Mouse (Mus musculus) heart, embryonic 13.5 days (tissue): Measurements from ENCODE around the gene Ndrg3. TPM values are rescaled to one million over a fixed set of nuclear protein-coding genes. Genes with fewer than 3 reads are reported as not detected.

Source experiments
- ATAC-seq: fragments of 200-750 bp; cut with Nextera tagmentation; 2 replicates; pipeline ENCODE4 v1.8.0; 2017; ENCODE audit warnings: moderate TSS enrichment; ENCODE audit not compliant: insufficient number of reproducible peaks, low FRiP score, low TSS enrichment; ENCODE audit errors: extremely low read depth
- H3K27ac ChIP-seq: fragments of 300-500 bp; sonication (generic); replicated peaks from 2 replicates; pipeline ENCODE4 v1.5.1; 2015; ENCODE audit warnings: moderate library complexity, mild to moderate bottlenecking, inconsistent platforms
- H3K27me3 ChIP-seq: fragments of 300-500 bp; sonication (generic); replicated peaks from 2 replicates; pipeline ENCODE4 v1.6.1; 2015; ENCODE audit warnings: mild to moderate bottlenecking, inconsistent platforms
- H3K36me3 ChIP-seq: fragments of 300-500 bp; sonication (generic); 2 replicates; pipeline ENCODE4 v1.6.1; 2015; ENCODE audit warnings: mild to moderate bottlenecking, inconsistent platforms
- H3K4me1 ChIP-seq: fragments of 300-500 bp; sonication (generic); 2 replicates; pipeline ENCODE4 v1.6.1; 2015; ENCODE audit warnings: inconsistent platforms
- H3K4me2 ChIP-seq: fragments of 300-500 bp; sonication (generic); 2 replicates; pipeline ENCODE4 v1.6.1; 2015; ENCODE audit warnings: inconsistent platforms, mild to moderate bottlenecking, moderate library complexity
- H3K4me3 ChIP-seq: fragments of 300-500 bp; sonication (generic); 2 replicates; pipeline ENCODE4 v1.5.1; 2015; ENCODE audit warnings: moderate library complexity, mild to moderate bottlenecking, inconsistent platforms
- H3K9ac ChIP-seq: fragments of 300-500 bp; sonication (generic); 2 replicates; pipeline ENCODE4 v1.6.1; 2015; ENCODE audit warnings: inconsistent platforms, mild to moderate bottlenecking, moderate library complexity
- H3K9me3 ChIP-seq: fragments of 300-500 bp; sonication (generic); 2 replicates; pipeline ENCODE4 v1.6.1; 2016; ENCODE audit warnings: inconsistent platforms
- WGBS: fragments of 180-500 bp; shearing (Covaris S2); methylation state at CpG from one replicate; pipeline ENCODE4 v1.1.7; 2015; ENCODE audit warnings: mixed read lengths; 5-methylcytosine and 5-hydroxymethylcytosine counted together
- polyA plus RNA-seq: library from polyadenylated mRNA; unstranded; fragments of >200 nt; fragmentation: Nextera tagmentation; extraction: Ambion mirVana; gene quantifications from 2 replicates; pipeline ENCODE4 v1.2.1, GENCODE M21; 2015

Gene Ndrg3
- polyA plus RNA-seq, 1 experiment from 2014 or later, result 28.6 TPM

DNA sequence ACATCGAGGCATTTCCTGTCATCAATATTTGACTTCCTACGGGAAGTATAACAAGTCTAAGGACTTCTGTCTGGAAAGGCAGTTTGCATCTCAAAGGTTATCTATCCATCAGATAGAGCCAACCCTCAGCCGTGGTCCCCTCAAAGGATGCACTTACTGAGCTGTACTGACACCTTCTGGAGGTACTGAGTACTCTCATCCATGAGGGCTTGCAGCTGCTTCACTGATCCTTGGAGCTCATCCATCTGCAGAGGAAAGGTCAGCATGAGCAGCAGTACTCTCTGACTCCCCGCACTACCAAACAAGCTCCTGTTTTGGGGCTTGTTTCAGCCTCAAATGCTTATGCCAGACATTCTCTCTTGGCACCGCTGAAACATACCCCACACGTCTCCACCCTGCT is 4.7 kb upstream of the Ndrg3 start:
- Histone ChIP-seq H3K4me3 (no peak overlapping the region), H3K27ac (no peak overlapping the region), H3K9ac (no peak overlapping the region), H3K4me1 (no peaks in the 10 kb centered on the region), H3K9me3 (no peaks in the 10 kb centered on the region), H3K27me3 (no peaks in the 10 kb centered on the region), H3K4me2 (no peak overlapping the region), H3K36me3 (peaks cover 80% of the 10 kb centered on the region)
- no peak for ATAC-seq
- WGBS, result 63% methylated on average over 6 of the region's 6 CpGs

GRCm38 (mm10) chr2:156990727-156991431 is 977 bp downstream of the Ndrg3 start:
- 2% methylated on average over 16 of the region's 16 CpGs for WGBS
- H3K4me3 ChIP-seq, result peak overlapping the region; percentile 95
- H3K9me3 ChIP-seq, result no peaks in the 10 kb centered on the region
- H3K4me1 ChIP-seq, result peaks cover 29% of the 10 kb centered on the region
- H3K36me3 ChIP-seq, result peaks cover 26% of the 10 kb centered on the region
- peak overlapping the region; percentile 95 for H3K9ac ChIP-seq
- H3K27ac ChIP-seq, result peak overlapping the region; percentile 78
- H3K27me3 ChIP-seq, result no peaks in the 10 kb centered on the region
- H3K4me2 ChIP-seq, result peak overlapping the region; percentile 96
- ATAC-seq, result no peak

DNA sequence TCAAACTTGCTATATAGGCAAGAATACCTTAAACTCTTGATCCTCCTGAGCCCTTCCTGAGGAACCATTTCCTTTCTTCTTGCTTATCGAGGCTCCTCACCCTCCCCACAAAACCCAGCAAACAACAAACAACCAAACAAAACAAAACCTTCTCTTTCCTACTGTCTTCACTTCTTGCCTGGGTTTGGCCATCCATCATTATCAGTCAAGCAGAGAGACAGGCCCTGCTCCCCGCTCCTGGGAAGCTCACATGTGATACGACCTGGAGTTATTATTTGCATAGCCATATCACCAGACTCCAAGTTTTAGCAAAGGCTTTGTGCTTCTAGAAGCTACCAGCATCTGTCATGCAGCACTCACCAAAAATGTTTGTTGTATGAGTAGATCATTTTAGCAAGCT is 4.5 kb downstream of the Ndrg3 start:
- H3K4me1 ChIP-seq, result peaks cover 38% of the 10 kb centered on the region
- no peak overlapping the region for H3K27ac ChIP-seq
- no peak overlapping the region for H3K4me3 ChIP-seq
- H3K4me2 ChIP-seq, result no peak overlapping the region
- H3K9ac ChIP-seq, result no peak overlapping the region
- no peaks in the 10 kb centered on the region for H3K36me3 ChIP-seq
- 44% methylated on average over 3 of the region's 3 CpGs for WGBS
- no peak for ATAC-seq
- no peaks in the 10 kb centered on the region for H3K9me3 ChIP-seq
- no peaks in the 10 kb centered on the region for H3K27me3 ChIP-seq

DNA sequence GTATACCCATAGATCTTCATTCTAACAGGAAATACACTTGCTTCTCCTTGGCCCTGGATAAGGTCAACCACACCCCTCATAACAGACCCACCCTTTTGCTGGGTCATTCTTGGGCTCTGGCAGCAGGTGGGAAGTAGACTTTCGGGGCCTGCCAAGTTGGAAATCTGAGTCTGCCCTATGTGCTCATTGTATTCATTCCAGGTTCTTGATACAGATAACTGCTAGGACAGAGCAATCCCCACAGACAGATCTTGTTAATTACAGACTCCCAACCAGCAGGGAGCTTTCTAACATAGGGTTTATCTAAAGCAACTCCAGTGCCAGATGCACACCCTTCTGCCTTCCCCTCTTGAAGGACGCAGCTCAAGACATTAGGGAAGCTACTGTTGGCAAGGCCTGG is 9.0 kb downstream of the Ndrg3 start:
- WGBS, result 31% methylated on average over 2 of the region's 2 CpGs
- peaks cover 5% of the 10 kb centered on the region; the same call in 1 of the 2 replicates for H3K36me3 ChIP-seq
- H3K27me3 ChIP-seq, result no peaks in the 10 kb centered on the region
- no peak; the same call in 1 of the 2 replicates for ATAC-seq
- H3K4me1 ChIP-seq, result peaks cover 25% of the 10 kb centered on the region
- no peaks in the 10 kb centered on the region for H3K9me3 ChIP-seq
- H3K4me2 ChIP-seq, result 0 out of 2 replicates have a peak overlapping the region, but pooled peaks have one; percentile 16
- peak overlapping the region; percentile 40 for H3K9ac ChIP-seq
- H3K4me3 ChIP-seq, result no peak overlapping the region
- peak overlapping the region; percentile 72 for H3K27ac ChIP-seq

- peaks cover 8% of the 10 kb centered on the region; the same call in 1 of the 2 replicates for H3K36me3 ChIP-seq
- no peak overlapping the region for H3K4me2 ChIP-seq
- H3K4me3 ChIP-seq, result no peak overlapping the region
- no peak overlapping the region for H3K27ac ChIP-seq
- H3K4me1 ChIP-seq, result peaks cover 23% of the 10 kb centered on the region
- H3K9ac ChIP-seq, result no peak overlapping the region
- no peak for ATAC-seq
- WGBS, result 82% methylated on average over 4 of the region's 4 CpGs
- no peaks in the 10 kb centered on the region for H3K9me3 ChIP-seq
- no peaks in the 10 kb centered on the region for H3K27me3 ChIP-seq
Observed at GRCm38 (mm10) chr2:156981291-156981690, 10.6 kb downstream of the Ndrg3 start.

DNA sequence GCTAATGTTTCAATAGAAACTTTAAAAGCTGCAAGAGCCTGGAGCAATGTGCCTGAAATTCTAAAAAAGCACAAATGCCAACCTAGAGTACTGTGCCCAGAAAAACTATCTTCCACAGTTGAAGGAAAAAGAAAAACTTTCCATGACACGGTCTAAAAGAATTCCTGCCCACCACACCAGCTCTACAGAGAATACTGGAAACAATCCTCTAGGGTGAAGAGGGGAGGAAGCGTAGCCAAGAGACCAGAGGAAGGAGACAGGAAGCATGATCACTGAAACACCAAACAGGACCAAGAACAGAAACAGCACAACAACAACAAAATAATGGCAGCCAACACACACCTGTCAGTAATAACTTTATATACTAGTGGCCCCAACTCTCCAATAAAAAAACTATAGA is 11.8 kb downstream of the Ndrg3 start:
- ATAC-seq, result no peak
- 59% methylated on average over 2 of the region's 2 CpGs for WGBS
- Histone ChIP-seq H3K4me1 (peaks cover 36% of the 10 kb centered on the region), H3K9ac (no peak overlapping the region), H3K4me3 (no peak overlapping the region), H3K9me3 (no peaks in the 10 kb centered on the region), H3K27me3 (no peaks in the 10 kb centered on the region), H3K36me3 (peaks cover 8% of the 10 kb centered on the region; the same call in 1 of the 2 replicates), H3K4me2 (no peak overlapping the region), H3K27ac (no peak overlapping the region; the same call in 1 of the 2 replicates)

DNA sequence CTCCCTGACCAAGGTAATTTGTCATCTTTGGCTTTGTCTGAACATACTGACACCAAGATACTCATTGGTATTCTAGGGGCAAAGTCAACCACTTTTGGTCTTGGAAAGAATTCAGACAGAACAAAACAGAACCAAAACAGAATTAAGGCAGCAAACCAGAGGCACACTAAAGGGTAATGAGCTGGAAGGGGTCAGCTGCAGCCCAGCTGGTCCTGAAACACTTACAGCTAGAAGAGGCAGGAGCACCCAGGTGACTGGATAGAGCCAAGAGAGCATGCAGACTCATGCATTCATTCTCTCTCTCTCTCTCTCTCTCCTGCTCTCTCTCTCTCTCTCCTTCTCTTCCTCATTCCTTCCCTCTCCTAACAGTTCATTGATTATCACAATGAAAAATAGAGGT is 15.1 kb downstream of the Ndrg3 start:
- no peaks in the 10 kb centered on the region for H3K9me3 ChIP-seq
- no peak overlapping the region for H3K4me3 ChIP-seq
- H3K27me3 ChIP-seq, result no peaks in the 10 kb centered on the region
- no peak overlapping the region for H3K4me2 ChIP-seq
- no peak for ATAC-seq
- H3K9ac ChIP-seq, result no peak overlapping the region
- H3K27ac ChIP-seq, result no peak overlapping the region
- H3K36me3 ChIP-seq, result peaks cover 8% of the 10 kb centered on the region; the same call in 1 of the 2 replicates
- peaks cover 45% of the 10 kb centered on the region for H3K4me1 ChIP-seq

DNA sequence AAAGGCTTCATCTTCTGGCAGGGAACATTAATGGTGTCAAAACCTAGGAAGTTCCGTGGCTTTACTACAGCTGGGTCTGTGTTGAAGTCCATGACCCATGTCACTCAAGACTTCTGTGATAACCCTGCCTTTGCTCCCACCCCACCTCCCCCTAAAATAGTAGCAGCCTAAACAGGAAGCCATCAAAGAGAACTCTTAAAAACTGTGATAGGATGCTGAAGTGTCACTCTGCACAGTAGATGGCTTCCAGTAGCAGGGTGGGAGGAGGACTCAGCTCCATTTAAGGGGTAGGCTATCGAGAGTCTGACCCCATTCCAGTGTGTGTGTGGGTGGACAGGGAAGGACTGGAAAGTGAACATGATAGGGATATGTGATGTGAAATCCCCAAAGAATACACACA is 16.9 kb downstream of the Ndrg3 start:
- Histone ChIP-seq H3K4me2 (peak overlapping the region; percentile 52), H3K9ac (no peak overlapping the region), H3K36me3 (peaks cover 8% of the 10 kb centered on the region; the same call in 1 of the 2 replicates), H3K27ac (peak overlapping the region; percentile 88), H3K9me3 (no peaks in the 10 kb centered on the region), H3K27me3 (no peaks in the 10 kb centered on the region), H3K4me3 (no peak overlapping the region), H3K4me1 (peaks cover 52% of the 10 kb centered on the region)
- ATAC-seq, result peak; percentile 54; the same call in 1 of the 2 replicates
- WGBS, result 6% methylated on average over 2 of the region's 2 CpGs

GRCm38 (mm10) chr2:156973316-156974100 is 18.3 kb downstream of the Ndrg3 start:
- H3K27me3 ChIP-seq, result no peaks in the 10 kb centered on the region
- WGBS, result 77% methylated on average over 5 of the region's 5 CpGs

GRCm38 (mm10) chr2:156970253-156970652 is 21.6 kb downstream of the Ndrg3 start:
- no peak overlapping the region for H3K27ac ChIP-seq
- WGBS, result 61% methylated on average over 7 of the region's 7 CpGs
- no peaks in the 10 kb centered on the region; the same call in 1 of the 2 replicates for H3K36me3 ChIP-seq
- no peak for ATAC-seq
- H3K4me1 ChIP-seq, result peaks cover 41% of the 10 kb centered on the region
- H3K9me3 ChIP-seq, result no peaks in the 10 kb centered on the region
- no peaks in the 10 kb centered on the region for H3K27me3 ChIP-seq
- H3K4me2 ChIP-seq, result no peak overlapping the region
- no peak overlapping the region for H3K4me3 ChIP-seq
- no peak overlapping the region for H3K9ac ChIP-seq

More at GRCm38 (mm10) chr2:156973316-156974100, 18.3 kb downstream of the Ndrg3 start:
- Histone ChIP-seq H3K4me1 (peaks cover 51% of the 10 kb centered on the region), H3K36me3 (peaks cover 8% of the 10 kb centered on the region; the same call in 1 of the 2 replicates), H3K4me3 (no peak overlapping the region), H3K27ac (peak overlapping the region; percentile 88; the same call in 1 of the 2 replicates), H3K9me3 (no peaks in the 10 kb centered on the region), H3K9ac (no peak overlapping the region), H3K4me2 (no peak overlapping the region)
- ATAC-seq, result no peak

GRCm38 (mm10) chr2:156968501-156968900 is 23.4 kb downstream of the Ndrg3 start:
- no peak overlapping the region for H3K27ac ChIP-seq
- WGBS, result 82% methylated on average over 4 of the region's 4 CpGs
- H3K4me1 ChIP-seq, result peaks cover 34% of the 10 kb centered on the region
- no peak overlapping the region for H3K9ac ChIP-seq
- H3K9me3 ChIP-seq, result no peaks in the 10 kb centered on the region
- no peak for ATAC-seq
- no peak overlapping the region for H3K4me3 ChIP-seq
- H3K27me3 ChIP-seq, result no peaks in the 10 kb centered on the region
- no peak overlapping the region for H3K4me2 ChIP-seq
- H3K36me3 ChIP-seq, result no peaks in the 10 kb centered on the region; the same call in 1 of the 2 replicates
